Mouse (Mus musculus): ENCODE results near the gene Zfp384.

- TF ChIP-seq CTCF (conservative IDR thresholded peaks at IDR 0.05; ENCODE audit: low read length) (peak; percentile 83), NANOG (IDR thresholded peaks at IDR 0.05; ENCODE audit: borderline replicate concordance, low read length) (no peak), POU5F1 (IDR thresholded peaks at IDR 0.05; ENCODE audit: borderline replicate concordance, low read length) (no peak)
Measured at GRCm38 (mm10) chr6:125046691-125047090, 37.7 kb downstream of the Zfp384 start.

Measured in E14TG2a.4 (cell line).